Mouse (Mus musculus) spleen, postnatal 0 days (tissue): ENCODE data around the gene Ripor3. TPM values are rescaled to one million over a fixed set of nuclear protein-coding genes. Genes with fewer than 3 reads are reported as not detected.

Source experiments
- polyA plus RNA-seq: library from polyadenylated mRNA; unstranded; fragments of >200 nt; fragmentation: Nextera tagmentation; extraction: Ambion mirVana; gene quantifications from 2 replicates; pipeline ENCODE4 v1.2.1, GENCODE M21; 2015

Gene Ripor3
- 1.5 and 1.9 TPM in 2 replicates for polyA plus RNA-seq

DNA sequence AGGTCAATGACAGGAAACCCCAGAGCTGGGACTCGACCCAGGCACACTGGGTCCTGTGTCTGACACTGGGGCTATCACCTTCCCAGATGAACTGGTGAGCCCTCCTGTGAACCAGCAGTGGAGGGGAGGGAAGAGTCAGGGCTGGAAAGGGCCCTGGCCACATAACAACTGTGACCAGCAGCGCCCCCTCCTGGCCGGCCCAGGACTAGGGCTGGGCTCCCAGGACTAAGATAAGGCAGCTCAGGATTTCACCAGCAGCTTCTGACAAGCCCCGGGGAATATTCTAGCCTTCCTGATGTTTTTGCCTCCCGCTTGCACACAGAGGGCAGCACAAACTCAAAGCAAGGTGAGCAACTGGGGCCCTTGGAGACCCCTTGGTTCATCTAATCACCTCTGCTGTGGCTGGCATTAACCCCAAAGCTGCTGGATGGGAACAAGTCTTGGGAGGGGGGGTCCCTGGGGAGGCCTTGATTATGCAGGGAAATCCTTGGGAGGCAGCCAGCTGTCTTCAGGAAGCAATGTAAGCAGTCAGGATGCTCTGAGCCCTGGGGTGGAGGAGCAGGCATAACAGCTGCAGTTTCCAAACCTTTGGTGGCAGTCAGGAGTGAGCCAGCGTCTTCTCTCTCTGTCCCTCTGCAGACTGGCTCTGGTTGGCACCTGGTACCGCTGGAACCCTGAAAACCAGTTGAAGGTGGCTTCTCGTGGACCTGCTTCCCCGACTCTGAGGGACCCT is at the start of gene Ripor3:
Gene Ripor3 (minus strand): TSS at position 683 of the 733 bp plus-strand sequence.

GRCm38 (mm10) chr2:167931985-167932726 is 78.3 kb downstream of the Ripor3 start, which contains the start of gene Ptpn1:
Ptpn1 (plus strand) TSS chr2:167932057.

Other genes starting within 250 kb of the Ripor3 start
- gene Ptpn1, start 78.6 kb downstream of the Ripor3 start, polyA plus RNA-seq: 40.1 and 45.8 TPM in 2 replicates
- 2.1 and 2.5 TPM in 2 replicates for gene Pard6b, start 70.4 kb upstream of the Ripor3 start, polyA plus RNA-seq
- 2.7 and 3.6 TPM in 2 replicates for gene Adnp, start 196.5 kb upstream of the Ripor3 start, polyA plus RNA-seq
- gene Gm20716, start 219.7 kb upstream of the Ripor3 start, polyA plus RNA-seq: 9.6 and 11.6 TPM in 2 replicates
- gene Dpm1, start 220.0 kb upstream of the Ripor3 start, polyA plus RNA-seq: 92.6 and 101 TPM in 2 replicates
- gene Mocs3, start 220.0 kb upstream of the Ripor3 start, polyA plus RNA-seq: 4.2 and 4.5 TPM in 2 replicates